Mouse (Mus musculus) T-helper 2 cell (primary cell): ENCODE data around the gene Pla2g6.

Experiments
- in situ Hi-C: fragments of 300-600 bp; cut with MboI, MseI; formaldehyde crosslinking; loops from one replicate; pipeline ENCODE4 v1.15.1; 2025; ENCODE audit warnings: high pct_unique_total_duplicates

The Pla2g6 gene

DNA sequence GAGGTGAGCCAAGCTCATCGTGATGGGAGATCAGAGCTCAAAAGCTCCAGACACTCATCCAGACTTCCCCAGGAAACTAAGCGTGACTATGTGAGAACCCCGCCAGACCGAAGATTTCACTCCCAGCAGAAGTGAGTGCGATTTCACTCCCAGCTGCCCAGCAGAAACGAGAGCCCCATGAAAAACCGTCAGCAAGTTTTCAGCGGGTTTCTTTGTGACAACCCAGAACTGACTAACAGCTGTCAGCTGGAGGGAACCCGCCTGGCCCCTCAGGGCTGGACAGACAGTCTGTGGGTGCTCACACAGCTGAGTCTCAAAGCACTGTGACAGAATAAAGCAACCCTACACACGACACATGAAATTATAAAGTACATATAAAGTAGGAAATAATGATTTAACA lies 50.5 kb downstream of the Pla2g6 start:
- in situ Hi-C loops: no loop called here

DNA sequence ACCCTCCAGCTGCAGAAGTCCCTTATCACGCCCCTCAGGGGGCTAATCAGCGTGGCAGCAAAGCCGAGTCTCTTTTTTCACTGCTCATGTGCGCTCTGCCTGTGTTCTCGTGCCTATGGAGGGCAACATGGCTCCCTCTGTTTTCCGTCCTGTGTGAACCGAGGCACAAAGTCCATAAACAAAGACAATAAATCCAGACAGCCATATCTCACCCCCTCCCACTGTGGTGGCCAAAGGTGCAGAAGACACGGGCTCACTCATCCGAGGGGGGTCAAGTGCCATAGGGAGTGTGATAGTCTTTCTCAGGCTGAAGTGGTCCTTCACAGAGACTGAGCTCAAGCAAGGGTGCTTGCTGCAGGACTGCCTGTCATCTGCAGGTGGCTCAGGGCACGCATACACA lies 55.2 kb downstream of the Pla2g6 start:
- in situ Hi-C loops: no loop called here

DNA sequence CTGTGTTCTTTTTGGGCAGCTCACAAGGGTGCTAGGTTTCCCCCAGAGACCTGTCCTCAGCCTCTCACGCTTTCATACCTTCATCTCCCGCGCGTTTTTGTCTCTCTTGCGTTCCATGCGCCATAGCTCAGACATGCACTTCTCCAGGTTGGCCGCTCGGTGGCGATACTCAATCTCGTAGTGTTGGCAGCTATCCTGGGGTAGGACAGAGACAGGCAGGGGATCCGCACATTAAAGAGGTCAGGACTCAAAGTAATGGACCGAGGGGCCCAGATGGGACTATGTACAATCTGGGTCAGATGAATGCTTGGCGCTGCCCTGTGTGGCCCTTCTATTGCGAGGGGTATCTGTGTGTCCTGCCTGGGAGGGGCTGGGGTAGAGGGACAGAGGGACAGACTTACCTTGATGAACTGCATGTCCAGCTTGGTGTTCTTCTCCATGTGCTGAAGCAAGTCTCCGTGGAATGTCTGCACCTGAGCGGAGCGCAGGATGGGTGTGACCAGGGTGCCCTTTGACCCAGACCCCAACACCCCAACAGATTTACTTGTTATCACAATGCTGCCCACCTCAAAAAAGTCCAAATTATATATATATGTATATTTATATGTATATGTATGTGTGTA lies 57.0 kb downstream of the Pla2g6 start:
- in situ Hi-C loops: no loop called here

DNA sequence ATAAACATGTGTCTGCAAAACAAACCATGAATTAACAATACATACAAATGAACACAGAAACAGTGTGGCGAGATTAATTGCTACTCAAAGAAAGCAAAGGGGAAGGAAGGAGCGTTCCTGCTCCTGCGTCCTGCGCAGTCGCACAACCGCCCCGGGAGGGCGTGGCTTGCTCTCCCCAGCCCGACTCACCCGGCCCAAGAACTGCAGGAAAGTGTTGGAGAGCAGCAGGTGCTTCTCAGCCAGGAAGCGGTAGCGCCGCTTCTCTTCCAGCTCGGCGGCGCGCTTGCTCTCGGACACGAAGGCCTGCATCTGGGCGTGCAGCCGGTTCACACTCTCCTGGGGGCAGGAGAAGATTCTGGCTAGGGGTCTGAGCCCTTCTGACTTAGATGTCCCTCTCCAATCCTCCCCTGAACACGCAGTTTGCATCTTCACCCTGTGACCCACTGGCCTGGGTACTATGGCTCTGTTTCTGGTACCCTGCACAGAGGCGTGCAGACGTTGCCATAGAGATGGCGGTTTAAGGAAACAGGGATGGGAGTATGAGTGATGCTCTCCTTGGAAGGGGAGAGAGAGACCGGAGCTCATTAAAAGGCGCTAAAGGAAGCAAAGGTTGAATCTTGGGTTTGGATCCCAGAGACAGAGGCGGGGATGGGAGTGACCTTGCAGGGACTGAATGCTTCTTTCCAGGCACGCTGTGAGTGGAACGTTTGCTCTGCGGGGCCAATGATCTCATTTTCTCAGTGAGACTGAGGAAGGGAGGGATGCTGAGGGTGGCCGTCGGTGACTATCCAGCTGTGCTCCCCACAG lies 57.7 kb downstream of the Pla2g6 start:
- in situ Hi-C loops: no loop called here

DNA sequence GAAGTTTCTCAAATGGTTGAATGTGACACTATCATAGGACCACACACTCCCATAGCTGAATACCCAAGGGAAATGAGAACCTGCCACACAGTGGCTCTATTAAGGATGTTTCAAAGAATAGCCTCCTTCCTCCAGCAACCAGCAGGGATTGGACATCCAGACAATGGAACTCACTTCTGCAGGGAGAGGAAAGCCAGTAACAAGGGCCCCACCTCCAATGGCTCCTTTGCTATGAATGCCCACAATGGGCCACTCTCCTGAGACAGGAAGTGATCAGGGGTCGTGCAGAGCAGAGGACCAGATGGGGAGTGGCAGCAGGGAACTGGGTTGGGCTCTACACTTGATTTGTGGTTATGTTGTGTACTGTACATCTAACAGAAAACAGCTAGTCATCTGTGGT lies 59.7 kb downstream of the Pla2g6 start:
- in situ Hi-C loops: no loop called here

DNA sequence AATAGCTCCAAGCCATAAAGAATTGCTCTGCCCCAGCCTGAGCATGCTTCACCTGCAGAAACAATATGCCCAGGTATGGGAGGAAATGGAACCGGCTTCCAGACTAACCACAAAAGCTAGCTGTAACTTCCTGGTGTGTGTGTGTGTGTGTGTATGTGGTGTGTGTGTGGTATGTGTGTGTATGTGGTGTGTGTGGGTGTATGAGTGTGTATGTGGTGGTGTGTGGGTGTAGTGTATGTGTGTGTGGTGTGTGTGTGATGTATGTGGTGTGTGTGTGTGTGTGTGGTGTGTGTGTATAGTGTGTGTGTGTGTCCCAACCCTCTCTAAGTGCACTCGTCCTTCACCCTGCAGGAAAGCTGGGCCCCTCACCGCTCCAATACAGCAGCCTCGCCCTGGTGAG lies 62.8 kb downstream of the Pla2g6 start:
- in situ Hi-C loops: no loop called here

DNA sequence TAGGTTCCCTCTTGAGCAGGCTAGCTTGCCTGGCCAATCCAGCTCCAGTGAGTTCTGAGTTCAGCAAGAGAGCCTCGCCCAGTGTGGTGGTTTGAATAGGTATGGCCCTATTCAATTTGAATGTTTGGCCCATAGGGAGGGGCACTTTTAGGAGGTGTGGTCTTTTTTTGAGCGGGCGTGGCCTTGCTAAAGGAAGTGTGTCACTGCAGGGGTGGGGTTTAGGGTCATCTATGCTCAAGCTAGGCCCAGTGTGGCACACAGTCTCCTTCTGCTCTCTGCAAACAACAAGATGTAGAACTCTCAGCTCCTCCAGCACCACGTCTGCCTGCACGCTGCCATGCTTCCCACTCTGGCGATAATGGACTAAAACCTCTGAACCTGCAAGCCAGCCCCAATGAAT lies 64.5 kb downstream of the Pla2g6 start:
- in situ Hi-C loops: no loop called here

DNA sequence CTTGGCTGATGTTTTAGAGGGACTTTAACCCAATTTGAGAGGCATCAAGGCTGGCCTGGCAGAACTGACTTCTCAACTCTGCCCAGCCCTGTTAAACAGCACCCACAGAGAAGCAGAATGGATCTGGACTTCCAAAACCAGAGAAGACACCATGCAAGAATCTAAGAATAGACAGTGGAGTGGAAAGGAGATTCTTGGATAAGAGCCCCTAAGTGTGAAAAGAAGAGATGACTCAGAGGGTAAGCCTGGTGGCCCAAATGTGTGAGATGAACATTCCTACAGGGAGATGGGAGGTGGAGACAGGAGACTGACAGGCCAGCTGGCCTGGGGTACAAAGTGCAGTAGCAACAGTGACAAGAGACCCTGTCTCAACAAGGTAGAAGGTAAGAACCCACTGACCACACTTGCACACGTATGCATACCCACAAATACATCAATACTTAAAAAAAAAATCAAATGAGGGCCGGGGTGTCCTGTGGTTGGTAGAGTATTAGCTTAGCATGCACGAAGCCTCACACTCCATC lies 65.3 kb downstream of the Pla2g6 start:
- in situ Hi-C loops: no loop called here

DNA sequence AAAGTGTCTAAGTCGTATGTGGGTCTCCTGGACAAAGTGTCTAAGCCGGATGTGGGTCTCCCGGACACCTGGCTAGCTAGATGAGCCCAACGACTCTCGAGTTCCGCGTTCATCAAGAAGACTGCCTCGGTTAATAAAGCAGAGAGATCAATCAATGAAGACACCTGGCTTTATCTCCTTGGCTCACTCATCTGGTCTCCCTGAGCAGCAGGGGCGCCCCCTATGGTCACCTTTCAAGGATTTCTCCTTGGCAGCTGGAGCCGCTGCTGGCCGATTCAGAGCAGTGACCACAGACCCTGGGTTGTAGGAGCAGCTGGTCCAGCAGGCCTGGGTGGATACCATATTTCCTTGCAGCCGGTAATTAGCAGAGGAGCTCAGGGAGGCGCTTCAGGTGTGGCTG lies 65.8 kb downstream of the Pla2g6 start:
- in situ Hi-C loops: no loop called here

DNA sequence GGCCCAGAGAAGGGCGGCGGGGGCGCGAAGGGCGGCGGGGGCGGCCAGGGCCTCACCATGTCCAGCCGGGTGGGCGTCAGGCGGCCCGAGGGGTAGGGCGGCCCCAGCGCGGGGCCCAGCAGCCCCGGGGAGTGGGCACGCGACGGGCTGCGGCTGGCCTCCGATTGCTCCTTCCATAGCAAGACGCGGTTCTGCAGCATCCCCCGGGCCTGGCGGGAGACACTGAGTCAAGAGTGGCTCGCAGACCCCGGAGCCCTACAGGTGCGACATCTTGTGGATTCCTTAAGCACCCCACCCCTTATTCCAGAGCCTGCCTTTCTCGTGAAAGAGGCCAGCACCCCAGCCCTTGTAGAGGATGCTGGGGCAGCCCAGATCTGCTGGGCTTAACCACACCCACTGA lies 66.4 kb downstream of the Pla2g6 start:
- in situ Hi-C loops: no loop called here

DNA sequence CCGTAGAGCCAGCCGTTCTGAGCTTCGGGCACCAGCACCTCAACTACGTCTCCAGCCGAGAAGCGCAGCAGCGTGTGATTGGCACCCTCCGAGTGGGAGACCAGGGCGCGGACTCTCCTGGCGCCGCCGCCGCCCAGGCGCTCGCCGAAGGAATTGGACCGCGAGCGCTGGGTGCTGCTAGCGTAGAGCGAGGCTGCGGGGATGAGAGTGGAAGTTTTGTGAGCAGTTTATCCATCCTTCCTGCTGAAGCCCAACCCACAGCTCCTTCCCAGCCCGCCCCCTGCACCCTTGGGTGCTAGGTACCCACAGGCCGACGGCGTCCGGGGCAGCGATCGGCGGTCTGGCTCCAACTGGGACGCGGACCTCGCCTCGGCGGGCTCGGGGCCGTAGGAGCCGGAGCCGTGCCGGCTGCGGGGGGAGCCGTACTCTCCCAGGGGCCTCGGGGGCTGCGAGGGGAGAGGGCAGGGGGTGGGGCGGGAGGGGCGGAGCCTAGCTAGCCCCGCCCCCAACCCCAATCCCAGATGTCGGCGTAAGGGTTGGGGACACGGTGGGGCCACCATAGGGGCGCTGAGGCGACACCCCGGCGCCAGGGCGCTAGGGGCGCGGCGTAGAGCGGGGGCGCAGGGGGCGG lies 67.0 kb downstream of the Pla2g6 start:
- in situ Hi-C loops: no loop called here

DNA sequence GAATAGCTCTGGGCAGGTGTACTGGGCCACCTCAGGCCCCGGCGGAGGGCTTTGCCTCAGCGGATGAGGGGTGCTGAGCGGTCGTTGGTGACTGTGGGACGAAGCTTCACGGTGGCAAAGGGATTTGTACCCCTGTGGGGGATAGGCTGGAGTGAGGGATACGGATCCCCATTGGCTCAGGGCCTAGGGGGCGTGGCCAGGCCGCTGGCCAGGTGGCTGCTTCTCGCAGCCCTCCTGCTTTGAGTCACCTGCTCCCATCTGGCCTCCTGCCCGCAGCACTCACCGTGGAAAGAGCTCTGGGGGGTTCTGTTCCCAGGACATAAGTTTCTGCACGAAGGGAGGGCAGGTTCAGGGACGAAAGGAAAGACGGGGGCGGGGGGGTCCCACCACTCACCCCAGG lies 69.7 kb downstream of the Pla2g6 start:
- in situ Hi-C loops: no loop called here

DNA sequence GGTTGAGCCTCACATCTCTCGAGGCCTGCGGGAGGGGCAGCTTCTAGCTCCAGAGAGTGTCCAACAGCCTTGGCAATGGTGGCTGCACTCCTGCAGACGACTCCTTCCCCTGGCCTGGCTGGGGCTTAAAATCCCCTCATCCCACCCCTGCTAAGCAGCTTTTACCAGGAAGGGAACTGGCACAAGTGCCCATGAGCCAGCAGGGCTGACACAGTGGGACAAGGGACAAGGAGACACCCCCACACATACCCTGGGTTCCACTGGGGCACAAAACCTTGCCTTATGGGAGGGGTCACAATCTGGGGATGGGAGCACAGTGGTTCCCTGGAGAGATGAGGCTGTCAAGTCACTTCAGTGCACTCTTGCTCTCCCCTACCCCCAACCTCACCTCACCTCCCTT lies 73.5 kb downstream of the Pla2g6 start, which contains the start of gene Slc16a8:
Slc16a8 (minus strand) TSS at position 101 of the 400 bp plus-strand sequence.
- in situ Hi-C loops: no loop called here

DNA sequence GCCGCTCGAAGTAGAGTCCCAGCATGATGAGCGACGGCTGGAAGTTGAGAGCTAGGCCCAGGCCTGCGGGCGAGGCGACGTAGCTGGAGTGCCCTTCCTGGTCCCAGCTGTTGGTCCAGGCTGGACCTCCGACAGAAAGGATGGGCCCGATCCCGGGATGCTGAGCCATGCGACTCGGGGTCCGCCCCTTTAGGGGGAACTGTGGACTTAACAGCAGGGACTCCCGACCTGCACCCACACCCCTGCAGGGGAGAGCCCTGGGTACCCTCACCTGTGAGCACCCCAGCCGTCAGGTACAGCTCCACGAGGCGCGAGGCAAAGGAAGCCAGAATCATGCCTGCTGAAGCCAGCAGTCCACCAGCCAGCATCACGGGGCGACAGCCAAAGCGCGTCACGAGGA lies 75.6 kb downstream of the Pla2g6 start:
- in situ Hi-C loops: no loop called here

DNA sequence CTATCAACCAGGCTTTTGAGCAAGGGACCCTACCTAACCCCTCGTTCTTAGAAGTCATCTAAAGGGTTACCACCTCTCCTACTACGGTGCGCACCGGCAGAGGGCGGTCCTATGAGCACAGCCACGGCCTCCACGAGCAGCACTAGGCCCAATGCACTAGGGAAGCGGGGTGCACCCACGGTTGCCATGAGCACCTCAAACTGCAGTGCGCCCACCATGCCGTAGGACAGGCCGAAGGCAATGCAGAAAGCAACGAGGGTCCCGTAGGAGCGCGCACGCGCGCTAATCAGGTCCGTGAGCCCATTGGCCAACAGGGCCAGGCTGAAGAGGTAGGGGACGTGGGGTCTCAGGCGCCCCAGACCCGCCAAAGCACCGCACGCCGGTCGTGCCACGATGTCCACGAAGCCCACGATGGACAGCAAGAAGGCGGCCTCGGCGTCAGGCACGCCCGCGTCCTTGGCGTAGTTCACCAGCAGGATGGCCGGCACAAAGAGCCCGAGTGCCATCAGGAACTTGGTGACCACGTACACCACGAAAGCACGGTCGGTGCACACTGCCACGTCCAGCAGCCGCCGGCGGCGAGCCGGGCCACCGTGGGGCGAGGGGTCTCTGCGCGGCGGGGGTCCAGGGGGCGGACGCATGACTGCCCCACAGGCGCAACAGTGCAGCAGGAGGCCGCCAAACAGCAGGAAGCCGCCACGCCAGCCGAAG lies 76.3 kb downstream of the Pla2g6 start:
- in situ Hi-C loops: no loop called here

DNA sequence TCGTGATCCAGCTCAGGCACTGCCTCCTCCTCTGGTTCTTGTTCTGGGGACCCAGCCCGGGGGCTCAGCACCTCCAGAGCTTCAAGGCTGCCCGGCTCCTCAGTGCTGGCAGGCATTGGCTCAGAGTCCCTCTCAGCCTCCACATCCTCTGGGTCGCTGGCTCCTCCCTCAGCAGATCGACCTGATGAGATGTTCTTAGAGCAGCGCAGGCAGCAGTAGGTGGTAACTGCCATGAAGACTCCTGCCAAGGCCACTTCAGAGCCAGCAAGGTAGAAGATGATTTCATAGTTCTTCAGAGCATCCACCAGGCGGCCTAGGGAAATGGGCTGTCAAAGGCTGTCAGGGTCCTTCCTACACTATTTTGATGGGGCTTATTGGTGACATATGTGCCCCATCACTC lies 77.0 kb downstream of the Pla2g6 start:
- in situ Hi-C loops: no loop called here

DNA sequence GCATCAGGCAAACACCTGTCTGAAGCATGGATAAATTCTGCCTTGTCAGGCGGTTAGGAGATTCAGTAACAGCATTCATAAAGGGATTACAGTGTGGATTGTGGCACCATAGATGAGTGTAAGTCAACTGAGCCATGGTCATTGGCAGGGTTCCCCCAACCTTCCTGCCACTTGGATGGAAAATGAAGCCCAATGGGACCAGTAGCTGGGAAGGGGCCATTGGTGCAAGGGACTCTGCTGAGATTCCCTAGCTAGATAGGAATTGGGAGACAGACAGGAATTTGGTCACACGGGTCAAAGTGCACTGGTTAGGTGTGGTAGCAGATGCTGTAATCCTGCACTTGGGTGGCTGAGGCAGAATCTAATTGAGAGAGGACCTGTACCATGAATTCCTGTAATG lies 78.0 kb downstream of the Pla2g6 start:
- in situ Hi-C loops: no loop called here

DNA sequence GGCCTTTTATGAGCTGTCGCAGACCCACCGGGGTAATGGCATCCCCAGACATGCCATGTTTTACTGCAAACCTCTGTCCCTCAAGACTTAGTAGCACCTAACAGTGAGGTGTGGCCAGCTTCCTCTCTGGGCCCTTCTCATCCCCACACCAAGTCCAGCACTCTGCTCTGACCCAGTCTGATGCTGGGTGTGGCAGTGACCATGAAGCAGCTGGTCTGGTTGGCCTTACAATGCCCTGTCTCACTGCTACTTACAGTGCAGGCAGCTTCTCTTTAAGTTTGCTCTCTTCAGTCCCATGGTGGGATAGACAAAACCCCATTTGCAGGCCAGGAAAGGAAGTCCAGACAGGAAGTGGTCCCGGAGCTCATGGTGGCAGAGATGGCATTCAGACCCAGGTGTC lies 82.9 kb downstream of the Pla2g6 start:
- in situ Hi-C loops: no loop called here

DNA sequence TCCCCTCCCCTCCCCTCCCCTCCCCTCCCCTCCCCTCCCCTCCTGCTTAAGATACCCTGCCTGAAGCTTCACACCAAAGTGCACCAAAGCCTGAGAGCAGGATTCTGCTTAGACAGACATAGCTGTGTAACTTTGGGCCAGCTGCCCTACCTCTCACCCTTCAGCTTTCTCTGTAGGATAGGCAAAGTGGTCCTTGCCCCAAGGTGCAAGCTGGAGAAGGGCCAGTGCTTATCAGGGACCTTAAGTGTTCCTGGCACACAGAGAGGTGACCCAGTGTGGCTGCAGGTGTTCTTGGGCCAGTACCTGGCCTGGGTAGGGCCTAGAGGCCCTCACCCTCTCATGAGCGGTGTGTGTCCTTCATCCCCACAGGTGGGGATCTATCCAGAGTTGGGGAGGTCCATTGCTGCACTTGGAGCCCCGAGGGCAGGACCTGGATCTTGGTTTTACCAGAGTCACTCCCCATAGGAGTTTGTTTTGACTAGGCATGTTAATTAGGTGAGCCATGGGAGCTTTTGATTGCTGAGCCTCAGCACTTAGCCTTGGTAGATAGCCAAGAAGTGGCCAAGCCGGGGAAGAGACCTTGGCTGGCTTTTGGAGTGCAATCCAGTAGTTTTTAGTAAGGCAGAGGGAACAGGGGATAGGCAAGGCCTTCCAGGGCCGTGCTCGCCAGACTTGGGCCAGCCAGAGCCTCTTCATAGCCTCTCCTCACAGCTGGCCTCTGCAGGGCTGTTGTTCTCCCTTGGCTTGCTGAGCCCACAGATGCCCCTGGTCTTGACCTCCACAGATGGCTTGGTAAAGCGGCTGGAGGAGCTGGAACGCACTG lies 83.9 kb downstream of the Pla2g6 start:
- in situ Hi-C loops: no loop called here

DNA sequence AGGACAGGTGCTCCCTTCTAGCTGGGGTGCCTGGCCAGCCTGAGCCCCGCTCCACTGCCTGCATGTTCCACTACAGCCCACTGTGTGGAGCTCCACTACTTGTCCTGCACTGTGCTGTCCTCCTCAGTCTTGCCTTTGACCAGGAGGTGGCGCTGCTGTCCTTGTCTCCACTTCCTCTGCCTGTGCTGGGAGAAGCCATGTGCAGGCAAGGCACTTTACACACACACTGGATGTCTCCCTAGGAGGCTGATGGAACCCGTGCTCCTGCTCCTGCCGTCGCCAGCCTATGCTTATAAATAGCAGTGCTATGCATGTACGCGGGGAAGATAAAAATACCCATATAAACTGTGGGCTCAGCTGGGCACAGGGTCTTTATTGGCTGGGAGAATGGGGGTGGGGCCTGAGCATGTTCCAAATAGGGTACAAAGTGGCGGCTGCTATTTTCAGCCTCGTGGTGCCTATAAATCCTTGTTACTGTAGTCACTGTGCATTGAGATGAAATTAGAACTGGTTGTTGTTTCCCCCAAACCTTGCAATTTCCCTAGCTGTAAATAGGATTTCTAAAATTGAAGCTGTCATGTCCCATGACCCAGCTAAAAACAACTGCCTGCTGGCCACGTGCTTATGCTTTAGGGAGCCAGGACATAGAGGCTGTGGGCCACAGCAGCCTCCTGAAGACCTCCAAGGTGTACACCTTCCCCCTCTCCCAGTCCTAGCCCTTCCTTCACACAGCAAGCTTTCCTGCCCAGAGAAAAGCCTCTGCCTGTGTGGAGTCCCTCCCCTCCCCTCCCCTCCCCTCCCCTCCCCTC lies 84.8 kb downstream of the Pla2g6 start:
- in situ Hi-C loops: no loop called here
